Mouse (Mus musculus) naive thymus-derived CD4-positive, alpha-beta T cell, adult 5 months (primary cell): ENCODE measurements around the gene Prss16. TPM values are rescaled to one million over a fixed set of nuclear protein-coding genes. Genes with fewer than 3 reads are reported as not detected.

Experiments
- polyA plus RNA-seq: library from polyadenylated mRNA; unstranded; fragments of 100-300 nt; shearing (Covaris generic); gene quantifications from one replicate; pipeline ENCODE4 v1.2.1, GENCODE M21; 2017

Gene Prss16
- polyA plus RNA-seq = 0.34 TPM

DNA sequence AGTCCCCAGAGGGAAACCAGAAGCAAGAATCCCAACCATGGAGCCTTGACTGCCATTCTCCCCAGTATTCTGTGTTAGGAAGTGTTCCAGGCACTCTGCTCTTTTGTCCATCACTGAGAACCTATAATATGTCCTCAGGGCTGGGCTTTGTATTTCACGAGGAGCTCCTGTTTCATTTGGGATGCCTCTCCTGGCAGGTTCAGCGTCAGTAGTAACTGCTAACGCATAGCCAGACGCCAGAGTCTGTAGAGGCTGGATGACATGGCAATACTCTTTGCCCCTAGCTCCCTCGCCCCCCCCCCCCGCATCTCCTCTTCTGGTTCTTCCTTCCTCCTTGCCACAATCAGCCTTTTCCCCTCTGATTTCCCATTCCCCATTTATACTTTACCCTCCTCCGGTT lies at the start of gene Prss16:
Prss16 (minus strand) TSS at position 101 of the 400 bp plus-strand sequence.

DNA sequence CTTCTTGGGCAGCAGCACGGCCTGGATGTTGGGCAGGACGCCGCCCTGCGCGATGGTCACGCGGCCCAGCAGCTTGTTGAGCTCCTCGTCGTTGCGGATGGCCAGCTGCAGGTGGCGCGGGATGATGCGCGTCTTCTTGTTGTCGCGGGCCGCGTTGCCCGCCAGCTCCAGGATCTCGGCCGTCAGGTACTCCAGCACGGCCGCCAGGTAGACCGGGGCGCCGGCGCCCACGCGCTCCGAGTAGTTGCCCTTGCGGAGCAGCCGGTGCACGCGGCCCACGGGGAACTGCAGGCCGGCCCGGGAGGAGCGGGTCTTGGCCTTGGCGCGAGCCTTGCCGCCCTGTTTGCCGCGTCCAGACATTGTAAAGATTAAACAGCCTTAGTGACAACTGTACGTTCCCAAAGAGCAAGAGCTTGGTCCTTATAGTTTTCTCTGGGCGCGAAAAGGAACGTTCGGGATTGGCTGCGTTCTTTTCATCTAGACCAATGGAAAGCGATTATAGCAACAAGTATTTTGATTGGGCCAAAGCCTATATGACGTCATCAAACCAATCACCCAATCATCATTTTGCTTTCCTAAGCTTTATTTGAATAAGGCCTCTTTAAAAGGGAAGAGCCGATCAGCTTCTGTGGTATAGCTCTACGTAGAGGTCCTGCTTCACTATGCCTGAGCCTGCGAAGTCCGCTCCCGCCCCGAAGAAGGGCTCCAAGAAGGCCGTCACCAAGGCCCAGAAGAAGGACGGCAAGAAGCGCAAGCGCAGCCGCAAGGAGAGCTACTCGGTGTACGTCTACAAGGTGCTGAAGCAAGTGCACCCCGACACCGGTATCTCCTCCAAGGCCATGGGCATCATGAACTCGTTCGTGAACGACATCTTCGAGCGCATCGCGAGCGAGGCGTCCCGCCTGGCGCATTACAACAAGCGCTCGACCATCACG lies 33.3 kb upstream of the Prss16 start, which contains the start of the genes Hist1h2ag and Hist1h2bj:
Hist1h2ag (minus strand) TSS at position 377 of the 935 bp plus-strand sequence.
Hist1h2bj (plus strand) TSS at position 647 of the 935 bp plus-strand sequence.

DNA sequence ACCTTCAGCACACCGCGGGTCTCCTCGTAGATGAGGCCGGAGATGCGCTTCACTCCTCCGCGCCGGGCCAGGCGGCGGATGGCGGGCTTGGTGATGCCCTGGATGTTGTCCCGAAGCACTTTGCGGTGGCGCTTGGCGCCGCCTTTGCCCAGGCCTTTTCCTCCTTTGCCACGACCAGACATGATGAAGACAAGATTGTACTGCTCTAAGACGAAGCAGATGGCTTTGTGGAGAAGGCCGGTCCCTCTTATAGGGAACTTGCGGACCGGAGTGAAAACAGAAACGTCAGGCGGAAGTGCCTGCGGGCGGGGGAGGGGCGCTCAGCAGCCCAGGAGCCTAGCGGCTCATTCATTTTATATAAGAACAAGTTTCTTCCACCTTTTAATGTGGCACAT lies 31.6 kb upstream of the Prss16 start, which contains the start of gene Hist1h4i:
Hist1h4i (minus strand) TSS at position 221 of the 395 bp plus-strand sequence.

DNA sequence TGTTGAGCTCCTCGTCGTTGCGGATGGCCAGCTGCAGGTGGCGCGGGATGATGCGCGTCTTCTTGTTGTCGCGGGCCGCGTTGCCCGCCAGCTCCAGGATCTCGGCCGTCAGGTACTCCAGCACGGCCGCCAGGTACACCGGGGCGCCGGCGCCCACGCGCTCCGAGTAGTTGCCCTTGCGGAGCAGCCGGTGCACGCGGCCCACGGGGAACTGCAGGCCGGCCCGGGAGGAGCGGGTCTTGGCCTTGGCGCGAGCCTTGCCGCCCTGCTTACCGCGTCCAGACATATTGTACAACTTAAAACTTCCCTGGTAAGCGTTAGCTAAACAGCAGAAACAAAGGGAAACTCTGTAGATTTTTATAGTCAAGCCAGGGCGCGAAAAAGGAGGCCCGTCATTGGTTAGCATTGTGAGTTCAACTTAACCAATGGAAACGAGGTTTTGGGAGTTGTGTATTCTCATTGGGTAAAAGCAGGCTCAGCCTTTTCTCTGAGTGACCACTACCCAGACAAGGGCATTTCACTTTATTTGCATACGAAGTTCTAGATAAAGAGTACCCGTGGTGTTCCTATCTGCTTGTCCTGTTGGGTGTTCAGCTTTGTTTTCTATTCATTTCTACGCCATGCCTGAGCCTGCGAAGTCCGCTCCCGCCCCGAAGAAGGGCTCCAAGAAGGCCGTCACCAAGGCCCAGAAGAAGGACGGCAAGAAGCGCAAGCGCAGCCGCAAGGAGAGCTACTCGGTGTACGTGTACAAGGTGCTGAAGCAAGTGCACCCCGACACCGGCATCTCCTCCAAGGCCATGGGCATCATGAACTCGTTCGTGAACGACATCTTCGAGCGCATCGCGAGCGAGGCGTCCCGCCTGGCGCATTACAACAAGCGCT lies 26.0 kb upstream of the Prss16 start, which contains the start of the genes Hist1h2ah and Hist1h2bk:
Hist1h2ah (minus strand) TSS at position 302 of the 882 bp plus-strand sequence.
Hist1h2bk (plus strand) TSS at position 604 of the 882 bp plus-strand sequence.

DNA sequence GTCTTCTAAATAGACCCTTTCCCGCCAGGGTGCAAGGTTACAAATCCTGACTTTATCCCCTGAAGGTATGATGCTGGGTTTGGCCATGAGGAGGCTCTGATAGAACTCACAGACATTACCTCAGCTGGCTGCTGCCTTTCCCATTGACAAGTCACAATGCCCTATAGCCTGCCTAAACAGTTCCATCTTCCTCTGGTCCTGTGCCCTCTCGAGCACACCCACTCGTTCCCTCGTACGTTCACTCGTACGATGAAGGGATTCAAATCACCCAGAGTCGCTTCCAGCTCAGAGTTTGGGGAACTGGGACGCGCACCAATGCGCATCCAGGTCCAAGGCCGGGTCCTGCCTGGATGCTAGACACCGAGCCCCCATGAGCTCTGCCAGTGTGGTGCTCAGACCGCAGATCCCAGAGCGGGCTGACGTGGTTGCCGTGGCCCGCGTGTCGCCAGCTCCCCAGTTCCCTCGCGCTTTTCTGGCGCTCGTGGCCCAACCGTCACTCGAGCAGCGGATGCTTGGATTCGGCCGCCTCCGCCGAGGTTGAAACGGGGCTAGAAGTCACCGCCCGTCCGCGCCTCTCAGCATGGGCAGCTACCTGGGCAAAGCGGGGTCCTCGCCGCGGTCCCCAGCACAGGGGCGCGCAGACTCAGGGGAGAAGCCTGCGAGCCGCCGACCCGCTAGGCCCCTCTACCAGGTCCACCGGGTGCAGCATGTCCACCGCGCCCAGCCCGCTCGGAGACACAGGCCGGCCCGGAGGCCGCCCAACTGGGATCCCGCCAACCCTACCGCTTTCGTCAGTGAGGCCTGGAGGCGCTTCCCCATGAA lies 28.4 kb downstream of the Prss16 start, which contains the start of gene Pom121l2:
Pom121l2 (plus strand) TSS at position 214 of the 822 bp plus-strand sequence.

Other genes starting within 250 kb of the Prss16 start
- gene Hist1h1b, start 229.1 kb downstream of the Prss16 start, polyA plus RNA-seq = 0.97 TPM
- gene Hist1h3i, start 226.4 kb downstream of the Prss16 start, polyA plus RNA-seq = 1.9 TPM
- 2.3 TPM for gene Hist1h2an, start 222.5 kb downstream of the Prss16 start, polyA plus RNA-seq
- gene Hist1h2bp, start 222.3 kb downstream of the Prss16 start, polyA plus RNA-seq = not detected
- gene Hist1h2bq, start 199.5 kb downstream of the Prss16 start, polyA plus RNA-seq = 6.5 TPM
- 14.0 TPM for gene Hist1h2ao, start 199.3 kb downstream of the Prss16 start, polyA plus RNA-seq
- gene Hist1h4m, start 198.0 kb downstream of the Prss16 start, polyA plus RNA-seq = 29.9 TPM
- gene Hist1h4n, start 177.5 kb downstream of the Prss16 start, polyA plus RNA-seq = 31.0 TPM
- 68.0 TPM for gene Hist1h2ap, start 176.2 kb downstream of the Prss16 start, polyA plus RNA-seq
- 6.1 TPM for gene Hist1h2br, start 176.0 kb downstream of the Prss16 start, polyA plus RNA-seq
- gene Zfp184, start 64.6 kb downstream of the Prss16 start, polyA plus RNA-seq = 0.66 TPM
- gene Pom121l2, start 28.5 kb downstream of the Prss16 start, polyA plus RNA-seq = not detected
- gene Hist1h2ah, start 25.8 kb upstream of the Prss16 start, polyA plus RNA-seq = not detected
- gene Hist1h2bk, start 26.1 kb upstream of the Prss16 start, polyA plus RNA-seq = not detected
- 10.6 TPM for gene Hist1h4i, start 31.6 kb upstream of the Prss16 start, polyA plus RNA-seq
- not detected for gene Hist1h2ag, start 33.2 kb upstream of the Prss16 start, polyA plus RNA-seq
- gene Hist1h2bj, start 33.5 kb upstream of the Prss16 start, polyA plus RNA-seq = 2.5 TPM
- not detected for gene Vmn1r188, start 74.7 kb upstream of the Prss16 start, polyA plus RNA-seq
- not detected for gene Vmn1r189, start 96.1 kb upstream of the Prss16 start, polyA plus RNA-seq
- gene Vmn1r191, start 174.2 kb upstream of the Prss16 start, polyA plus RNA-seq = not detected
- not detected for gene Vmn1r192, start 181.4 kb upstream of the Prss16 start, polyA plus RNA-seq
- gene Vmn1r193, start 213.4 kb upstream of the Prss16 start, polyA plus RNA-seq = not detected
- gene Vmn1r194, start 234.5 kb upstream of the Prss16 start, polyA plus RNA-seq = not detected